Mouse (Mus musculus) bone marrow, adult 2 months (tissue): ENCODE measurements at regions not wholly inside any gene's neighbourhood (a gene's known extent, or its start where the extent isn't known, plus 50 kb on each side); places are given as distances from the start of the nearest gene placed in this dataset.

Source experiments
- CTCF ChIP-seq: fragments of 200-500 bp; IDR thresholded peaks from 2 replicates; pipeline ENCODE4 v1.5.1; 2011; ENCODE audit warnings: low read length, control low read depth; ENCODE audit not compliant: control insufficient read depth, insufficient read depth
- POLR2A ChIP-seq: fragments of 200-500 bp; IDR thresholded peaks from 2 replicates; pipeline ENCODE4 v1.6.1; 2011; ENCODE audit warnings: low read depth, mild to moderate bottlenecking, control low read depth, low read length, borderline replicate concordance; ENCODE audit not compliant: control insufficient read depth

- no peak for TF ChIP-seq POLR2A
- TF ChIP-seq CTCF: no peak
Observed at GRCm38 (mm10) chr12:71521936-71522335, 212.3 kb downstream of the Dact1 start.
